Mouse (Mus musculus) left cerebral cortex, adult 18-20 months (tissue): ENCODE data around the gene Aldh3b1. TPM values are rescaled to one million over a fixed set of nuclear protein-coding genes. Genes with fewer than 3 reads are reported as not detected.

Source experiments
- DNase-seq, 2 experiments: peaks; one replicate each; pipeline ENCODE4 v3.0.0; 2021 to 2022; ENCODE audit warnings: low spot score in 2 of 2, mixed read lengths in 1 of 2
- total RNA-seq, 2 experiments: library from RNA; stranded (reverse); gene quantifications; 2 replicates each; pipeline ENCODE4 v1.2.3; 2021

Gene Aldh3b1
- total RNA-seq, 2 experiments from 2014 or later: 3.0 to 4.2 TPM

GRCm38 (mm10) chr19:3945872-3946564 lies 16.4 kb upstream of the Aldh3b1 start:
- DNase-seq: no peak

- no peak for DNase-seq
Observed at GRCm38 (mm10) chr19:3942986-3943735, 13.6 kb upstream of the Aldh3b1 start.

DNA sequence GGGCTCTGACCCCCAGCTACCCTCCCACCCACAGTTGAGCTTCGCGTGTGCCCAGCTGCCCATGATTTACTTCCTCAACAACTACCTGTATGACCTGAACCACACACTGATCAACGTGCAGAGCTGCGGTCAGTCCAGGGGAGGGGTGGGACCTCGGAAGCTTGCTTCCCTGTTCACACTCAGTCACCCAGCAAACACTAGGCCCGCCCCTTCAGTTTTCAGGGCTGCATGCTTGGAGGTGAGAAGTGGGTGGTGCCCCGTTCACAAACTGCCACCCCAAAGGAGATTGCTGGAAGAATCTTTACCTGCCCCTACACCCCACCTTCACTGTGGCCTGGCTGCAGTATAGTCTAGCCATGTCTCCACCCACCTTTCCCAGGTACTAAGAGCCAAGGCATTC lies 12.7 kb upstream of the Aldh3b1 start:
- no peak for DNase-seq

GRCm38 (mm10) chr19:3935896-3936850 lies 6.6 kb upstream of the Aldh3b1 start:
- DNase-seq: no peak

DNA sequence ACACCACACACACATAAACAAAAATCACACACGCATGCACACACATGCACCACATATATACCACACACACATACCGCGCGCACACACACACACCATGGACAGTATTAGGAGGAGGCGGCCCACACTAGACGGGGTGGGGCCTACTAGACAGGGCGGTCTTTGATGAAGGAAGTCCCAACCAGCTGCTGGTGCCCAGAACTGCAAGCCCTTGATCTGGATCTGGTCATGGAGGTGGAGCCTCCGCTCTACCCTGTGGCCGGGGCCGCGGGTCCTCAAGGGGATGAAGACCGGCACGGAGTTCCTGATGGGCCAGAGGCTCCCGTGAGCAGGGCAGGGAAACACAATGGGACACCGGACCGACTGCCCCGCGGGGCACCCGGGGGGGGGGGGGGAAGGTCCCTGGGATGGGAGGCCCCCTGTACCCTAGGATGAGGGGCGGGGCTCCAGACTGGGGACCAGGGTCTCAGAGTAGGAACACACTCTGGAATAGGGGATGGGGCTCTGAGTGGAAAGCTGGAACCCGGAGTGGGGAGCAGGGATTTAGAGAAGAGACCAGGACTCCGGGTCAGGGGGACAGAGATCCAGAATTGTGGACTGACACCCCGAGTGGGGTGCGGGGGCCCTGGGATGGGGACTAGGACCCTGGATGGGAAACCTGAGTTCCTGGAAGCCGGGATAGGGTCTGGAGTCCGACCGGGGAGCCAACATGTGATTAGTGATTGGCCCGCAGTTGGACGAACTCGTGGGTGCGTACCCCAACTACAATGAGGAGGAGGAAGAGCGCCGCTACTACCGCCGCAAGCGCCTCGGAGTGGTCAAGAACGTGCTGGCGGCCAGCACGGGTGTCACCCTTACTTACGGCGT lies 5.7 kb upstream of the Aldh3b1 start, which contains the start of gene Unc93b1:
Gene Unc93b1, plus strand, starts transcription at position 155 of the 864 bp plus-strand sequence.
- DNase-seq: no peak

- DNase-seq: no peak
Observed at GRCm38 (mm10) chr19:3931716-3932115, 2.1 kb upstream of the Aldh3b1 start.

DNA sequence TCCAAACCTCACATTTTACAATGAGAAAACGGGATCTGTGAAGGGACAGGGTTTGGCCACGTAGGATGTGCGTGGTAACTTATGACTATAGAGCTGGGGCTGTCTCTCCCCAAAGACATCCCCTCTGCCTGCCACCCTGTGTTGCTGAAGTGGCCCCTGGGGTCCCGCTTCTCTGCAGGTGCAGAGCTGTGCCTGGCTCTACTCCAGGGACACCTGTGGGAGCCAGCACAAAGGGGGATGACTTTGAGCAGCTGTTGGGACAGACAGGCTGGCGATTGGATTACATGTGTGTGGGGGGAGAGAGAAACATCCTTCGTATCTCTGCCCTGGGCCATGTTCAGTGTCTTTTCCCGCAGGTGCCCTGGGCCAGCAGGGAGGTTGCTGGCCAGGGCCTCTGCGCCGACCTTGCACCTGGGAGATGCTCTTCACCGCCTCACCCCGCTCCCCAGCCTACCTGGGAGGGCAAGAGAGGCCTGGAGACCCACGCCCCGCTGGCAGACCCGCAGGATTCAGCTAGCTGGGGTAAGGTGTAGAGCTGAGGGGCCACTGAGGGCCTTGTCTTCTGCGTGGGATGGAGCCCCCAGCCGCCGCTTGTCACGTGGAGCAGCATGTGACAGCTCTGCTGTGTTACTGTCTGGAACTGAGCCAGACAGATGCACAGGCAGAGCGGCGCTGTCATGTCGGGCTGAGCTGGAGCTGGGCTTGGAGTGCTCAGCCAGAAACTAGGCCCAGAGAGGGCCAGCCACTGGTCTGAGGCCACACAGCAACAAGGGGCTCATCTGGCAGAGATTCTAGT lies 852 bp upstream of the Aldh3b1 start:
- DNase-seq: no peak

- no peak for DNase-seq
Observed at GRCm38 (mm10) chr19:3928779-3929178, 829 bp downstream of the Aldh3b1 start.

DNA sequence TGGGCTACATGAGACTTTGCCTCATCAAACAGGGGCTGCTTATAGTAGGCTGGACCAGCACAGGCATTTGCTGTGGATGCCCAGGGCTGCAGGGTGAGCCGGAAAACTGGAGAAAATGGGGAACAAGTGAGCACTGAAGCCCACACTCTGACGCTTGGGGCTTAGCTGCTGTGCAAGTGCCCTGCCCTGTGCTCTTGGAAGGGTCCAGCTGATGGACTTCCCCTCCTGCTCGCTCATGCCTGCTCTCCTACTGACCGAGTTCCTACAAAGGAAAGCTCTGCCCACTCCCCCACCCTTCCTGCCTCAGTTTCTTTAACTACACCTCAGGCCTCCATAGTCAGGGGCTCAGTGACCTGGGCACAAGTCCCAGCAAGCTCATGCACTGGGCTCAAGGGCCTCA lies 1.6 kb downstream of the Aldh3b1 start:
- no peak for DNase-seq

DNA sequence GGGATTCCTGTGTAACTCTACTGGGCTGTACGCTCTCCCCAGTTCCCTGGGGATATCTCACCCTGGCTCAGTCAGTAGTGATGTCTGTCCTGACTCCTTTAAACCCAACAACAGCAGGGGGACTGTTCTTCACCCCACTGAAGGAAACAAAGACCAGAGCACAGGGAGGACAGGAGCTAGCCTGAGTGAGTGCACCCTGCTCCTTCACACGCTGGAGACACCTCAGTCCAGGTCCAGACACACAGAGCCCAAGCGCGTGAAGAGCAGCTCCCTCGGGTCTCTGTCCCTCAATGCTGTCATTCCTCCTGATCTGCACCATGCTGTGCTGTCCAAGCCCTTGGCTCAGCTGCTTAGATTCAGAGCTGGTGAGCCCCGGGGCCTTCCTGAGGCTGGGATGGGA lies 2.9 kb downstream of the Aldh3b1 start:
- no peak for DNase-seq

DNA sequence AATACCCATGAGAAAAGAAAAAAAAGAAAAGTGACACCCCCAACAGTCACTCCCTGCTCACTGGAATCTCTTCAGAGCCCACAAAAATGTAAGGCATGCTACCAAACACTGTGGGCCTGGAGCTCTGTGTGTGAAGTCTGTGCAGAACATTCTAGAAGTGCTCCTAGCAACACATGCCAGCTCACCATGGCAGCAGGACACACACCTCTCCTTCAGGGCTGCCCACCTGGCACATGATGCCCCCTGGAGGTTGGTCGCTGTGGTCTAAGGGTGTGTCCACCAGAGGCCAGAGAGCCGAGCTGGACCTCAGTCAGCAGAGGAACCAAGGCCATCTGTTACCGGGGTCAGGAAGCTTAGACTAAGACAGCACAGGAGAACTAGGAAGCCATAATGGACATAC lies 3.3 kb downstream of the Aldh3b1 start:
- DNase-seq: no peak

- DNase-seq: no peak
Observed at GRCm38 (mm10) chr19:3925859-3926258, 3.7 kb downstream of the Aldh3b1 start.

- no peak for DNase-seq
Observed at GRCm38 (mm10) chr19:3924868-3925267, 4.7 kb downstream of the Aldh3b1 start.

DNA sequence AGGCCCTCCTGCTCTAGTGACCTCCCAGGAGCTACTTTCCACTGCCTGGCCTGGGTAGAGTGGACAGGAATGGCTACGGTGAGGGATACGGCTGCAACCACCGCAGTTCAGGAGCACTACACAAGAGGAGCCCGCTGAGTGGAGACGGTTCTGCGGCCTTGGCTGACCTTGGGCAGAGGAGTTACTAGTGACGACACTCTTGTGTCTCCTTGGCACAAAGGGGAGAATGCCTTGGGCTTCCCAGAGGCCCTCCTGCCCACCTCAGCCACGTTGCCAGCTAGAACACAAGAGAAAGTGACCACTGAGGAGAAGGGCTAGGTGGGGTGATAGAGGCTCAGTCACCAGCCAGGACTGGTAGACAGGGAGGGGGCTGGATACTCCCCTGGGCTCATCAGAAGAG lies 5.4 kb downstream of the Aldh3b1 start:
- DNase-seq: no peak

DNA sequence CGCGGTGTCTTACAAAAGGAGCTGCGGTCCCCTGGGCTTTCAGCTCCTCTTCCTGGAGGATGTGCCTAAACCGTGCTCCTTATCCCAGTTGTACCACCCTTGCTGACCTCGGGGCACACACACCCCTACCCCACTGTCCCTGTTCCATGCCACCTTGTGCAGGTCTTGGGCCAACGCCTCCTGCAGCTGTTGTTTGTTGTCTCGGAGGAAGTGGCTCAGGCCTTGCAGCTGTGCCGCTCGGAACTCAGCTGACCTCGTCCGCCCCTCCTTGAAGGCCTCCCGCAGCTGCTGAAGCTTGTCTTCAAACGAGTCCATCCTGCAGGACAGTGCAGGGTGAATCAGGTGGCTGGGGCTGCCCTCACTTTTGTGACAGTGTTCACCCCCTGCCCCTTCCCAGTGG lies 6.0 kb downstream of the Aldh3b1 start:
- DNase-seq: no peak

- DNase-seq: no peak
Observed at GRCm38 (mm10) chr19:3922661-3923371, 6.8 kb downstream of the Aldh3b1 start.

- DNase-seq: no peak
Observed at GRCm38 (mm10) chr19:3919928-3920327, 9.7 kb downstream of the Aldh3b1 start.

- DNase-seq: no peak
Observed at GRCm38 (mm10) chr19:3916727-3917126, 12.9 kb downstream of the Aldh3b1 start.

DNA sequence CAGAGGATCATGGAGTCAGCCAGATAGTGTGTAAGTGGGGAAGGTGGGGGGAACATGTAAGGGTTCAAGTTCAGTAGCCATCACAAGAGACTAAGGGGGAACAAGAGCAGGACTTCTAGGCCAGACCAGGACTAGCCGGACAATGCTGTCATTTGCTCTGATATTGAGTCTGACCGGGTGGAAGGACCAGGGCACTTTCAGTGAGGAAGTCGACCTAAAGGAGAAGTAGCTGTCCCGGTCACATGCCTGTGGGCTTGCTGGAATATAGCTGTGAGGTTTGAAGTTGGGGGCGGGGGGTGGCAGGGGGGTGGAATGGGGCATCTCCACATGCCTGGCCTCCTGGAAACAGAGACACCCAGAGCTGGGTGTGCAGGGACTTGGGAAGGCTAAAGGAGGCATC lies 15.1 kb downstream of the Aldh3b1 start:
- DNase-seq: no peak
